Mouse (Mus musculus): ENCODE measurements around the gene Slc27a4.

GRCm38 (mm10) chr2:29817426-29818232 lies 15.2 kb downstream of the Slc27a4 start:
- peak; percentile 80 for TF ChIP-seq CTCF (IDR thresholded peaks at IDR 0.05)
- TF ChIP-seq EP300 (IDR thresholded peaks at IDR 0.05), result no peak
